Mouse (Mus musculus): ENCODE data around the gene Mettl7a3.
"Not testable (repeated sequence)": the region's sequence is repeated elsewhere in the genome, so short reads cannot be mapped to it uniquely, and the experiment has no call there.

Gene Mettl7a3

DNA sequence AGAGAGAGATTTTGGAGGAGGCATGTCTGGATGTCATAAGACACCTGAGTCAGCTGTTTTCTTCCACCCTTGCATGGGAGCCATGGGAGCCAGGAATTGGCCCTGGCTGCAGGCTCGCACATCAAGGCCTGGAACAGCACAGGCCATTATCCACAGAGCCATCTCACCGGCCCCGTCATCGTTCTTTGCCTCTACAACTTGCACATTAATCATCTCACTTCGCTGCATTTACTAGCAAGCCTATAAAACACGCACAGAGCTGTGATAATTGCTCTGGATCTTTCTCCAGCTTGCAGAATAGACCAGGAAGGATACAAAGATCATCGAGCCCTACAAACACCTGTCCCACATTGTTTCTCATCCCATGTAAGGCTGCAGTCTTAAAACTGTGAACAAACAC lies 4.0 kb upstream of the Mettl7a3 start:
- ATAC-seq (ENCODE audit: low TSS enrichment): no peak

GRCm38 (mm10) chr15:100332077-100332961 lies 2.4 kb upstream of the Mettl7a3 start:
- ATAC-seq (ENCODE audit: low TSS enrichment): peak; percentile 64

DNA sequence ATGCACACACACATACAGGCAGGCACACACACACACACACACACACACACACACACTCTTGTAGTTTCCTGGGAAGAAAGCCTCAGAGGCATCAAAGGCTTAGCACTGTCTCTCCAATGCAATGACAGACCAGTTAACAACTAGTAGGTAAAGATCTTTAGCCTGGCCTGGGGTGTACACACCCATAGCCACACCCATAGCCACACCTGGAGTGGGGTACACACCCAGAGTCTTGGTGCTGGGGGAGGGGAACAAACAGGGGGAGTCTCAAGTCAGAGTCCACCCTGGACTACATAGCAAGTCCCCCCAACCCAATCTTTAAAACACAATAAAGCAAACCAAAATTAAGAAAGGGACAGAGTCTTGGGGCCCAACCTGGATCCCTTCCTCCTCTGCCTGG lies 2.6 kb downstream of the Mettl7a3 start:
- ATAC-seq (ENCODE audit: low TSS enrichment): not testable (repeated sequence)

DNA sequence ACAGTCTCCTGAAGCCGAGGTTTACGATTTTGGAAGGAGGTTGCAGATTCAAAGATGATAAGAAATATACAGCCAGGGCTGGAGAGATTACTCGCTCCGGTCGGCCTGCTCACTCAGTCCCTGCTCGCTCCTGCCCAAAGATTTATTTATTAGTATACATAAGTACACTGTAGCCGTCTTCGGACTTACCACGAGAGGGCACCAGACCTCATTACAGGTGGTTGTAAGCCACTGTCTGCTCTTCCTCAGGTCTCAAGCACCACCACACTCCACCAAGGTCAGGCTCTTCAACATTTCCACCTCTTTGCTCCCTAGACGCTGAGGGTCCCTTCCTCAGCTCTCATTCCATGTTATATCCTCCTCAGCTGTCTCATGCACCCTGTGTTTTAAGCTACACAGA lies 3.1 kb downstream of the Mettl7a3 start:
- peak; percentile 55; the same call in 1 of the 2 replicates for ATAC-seq (ENCODE audit: low TSS enrichment)

- ATAC-seq (ENCODE audit: low TSS enrichment): not testable (repeated sequence)
Observed at GRCm38 (mm10) chr15:100341314-100341980, 6.7 kb downstream of the Mettl7a3 start.

DNA sequence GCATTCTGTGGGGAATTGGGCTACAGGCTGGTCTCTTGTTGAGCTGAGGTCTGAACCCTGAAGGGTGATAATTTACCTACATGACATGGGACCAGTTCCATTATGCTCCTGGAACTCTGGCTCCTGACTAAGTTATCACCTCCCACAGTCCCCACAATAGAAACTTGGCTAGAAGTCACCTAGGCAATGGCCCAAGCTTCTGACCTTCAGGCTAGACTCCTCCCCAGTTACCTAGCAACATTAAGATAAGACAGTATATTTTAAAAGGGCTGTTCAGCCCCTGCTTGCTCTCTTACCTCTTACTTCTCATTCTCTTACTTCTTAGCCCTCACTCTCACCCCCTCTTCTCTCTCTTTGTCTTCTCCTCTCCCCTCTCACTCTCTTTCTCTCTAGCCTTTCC lies 10.8 kb downstream of the Mettl7a3 start:
- no peak for ATAC-seq (ENCODE audit: low TSS enrichment)

GRCm38 (mm10) chr15:100346761-100347160 lies 12.0 kb downstream of the Mettl7a3 start:
- no peak for ATAC-seq (ENCODE audit: low TSS enrichment)

DNA sequence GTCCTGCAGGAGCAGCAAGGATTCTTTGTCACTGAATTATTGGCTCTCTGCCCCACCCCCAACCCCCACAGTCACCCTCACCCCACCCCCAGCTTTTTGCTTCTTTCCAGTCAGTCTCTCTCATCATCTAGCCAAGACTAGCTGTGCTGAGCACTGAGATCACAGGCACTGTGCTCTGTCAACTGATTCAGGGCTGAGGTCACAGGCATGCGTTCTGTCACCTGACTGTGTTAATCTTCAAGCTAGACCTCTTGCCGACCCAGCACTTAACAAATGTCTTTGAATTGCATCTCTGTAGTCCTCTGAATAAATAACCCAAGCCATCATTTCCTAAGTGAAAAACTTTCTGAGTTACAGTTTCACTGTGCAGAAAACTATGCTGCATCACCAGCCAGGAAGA lies 14.8 kb downstream of the Mettl7a3 start:
- ATAC-seq (ENCODE audit: low TSS enrichment): no peak

- ATAC-seq (ENCODE audit: low TSS enrichment): no peak
Observed at GRCm38 (mm10) chr15:100351501-100352060, 16.9 kb downstream of the Mettl7a3 start.

DNA sequence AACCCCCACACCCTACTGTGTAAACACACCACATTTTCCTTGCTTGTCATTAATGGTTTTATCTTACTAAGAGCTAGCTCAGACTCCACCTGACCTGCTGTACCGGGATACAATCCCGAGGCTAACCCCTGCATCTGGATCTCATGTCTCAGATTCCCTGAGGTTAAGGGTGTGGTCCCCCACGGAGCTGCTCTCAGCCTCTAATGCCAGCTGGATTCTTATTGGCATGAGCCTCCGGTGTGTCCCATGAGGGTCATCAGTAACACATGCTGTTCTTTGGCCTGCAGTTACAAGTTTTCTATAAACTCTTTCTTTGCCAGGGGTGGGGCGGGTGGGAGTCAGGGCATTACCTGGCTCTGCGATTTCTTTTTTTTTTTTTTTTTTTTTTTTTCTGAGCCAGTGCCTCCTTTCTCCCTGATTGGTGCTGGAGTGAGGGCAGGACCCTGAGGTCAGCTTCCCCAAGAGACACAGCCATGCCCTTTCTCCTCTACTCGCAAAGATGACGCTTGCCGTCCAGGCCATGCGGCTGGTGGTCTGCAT lies 18.1 kb downstream of the Mettl7a3 start, which contains the start of the genes Methig1 and Mettl7a2:
Gene Methig1, plus strand, starts transcription at position 439 of the 540 bp plus-strand sequence.
Gene Mettl7a2, plus strand, starts transcription at position 490 of the 540 bp plus-strand sequence.
- no peak for ATAC-seq (ENCODE audit: low TSS enrichment)

- not testable (repeated sequence) for ATAC-seq (ENCODE audit: low TSS enrichment)
Observed at GRCm38 (mm10) chr15:100353399-100353798, 18.7 kb downstream of the Mettl7a3 start.

- ATAC-seq (ENCODE audit: low TSS enrichment): no peak
Observed at GRCm38 (mm10) chr15:100355876-100356275, 21.1 kb downstream of the Mettl7a3 start.

DNA sequence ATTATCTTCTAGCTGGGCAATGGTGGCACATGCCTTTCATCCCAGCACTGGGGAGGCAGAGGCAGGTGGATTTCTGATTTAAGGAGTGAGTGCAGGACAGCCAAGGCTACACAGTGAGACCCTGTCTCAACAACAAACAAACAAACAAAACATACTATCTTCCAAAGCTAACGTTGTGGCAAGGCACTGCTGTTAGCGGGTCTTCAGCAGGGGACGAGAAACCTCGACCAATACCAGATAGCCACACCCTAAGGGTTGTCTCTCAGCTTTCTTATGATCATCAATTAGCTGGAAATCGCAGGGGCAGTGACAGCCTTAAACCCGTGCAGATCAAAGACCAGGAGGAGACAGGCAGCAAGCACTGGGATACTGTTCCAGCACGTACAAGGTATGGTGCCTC lies 29.5 kb downstream of the Mettl7a3 start, which contains the start of gene Higd1c:
Gene Higd1c, plus strand, starts transcription at position 301 of the 400 bp plus-strand sequence.
- ATAC-seq (ENCODE audit: low TSS enrichment): no peak

DNA sequence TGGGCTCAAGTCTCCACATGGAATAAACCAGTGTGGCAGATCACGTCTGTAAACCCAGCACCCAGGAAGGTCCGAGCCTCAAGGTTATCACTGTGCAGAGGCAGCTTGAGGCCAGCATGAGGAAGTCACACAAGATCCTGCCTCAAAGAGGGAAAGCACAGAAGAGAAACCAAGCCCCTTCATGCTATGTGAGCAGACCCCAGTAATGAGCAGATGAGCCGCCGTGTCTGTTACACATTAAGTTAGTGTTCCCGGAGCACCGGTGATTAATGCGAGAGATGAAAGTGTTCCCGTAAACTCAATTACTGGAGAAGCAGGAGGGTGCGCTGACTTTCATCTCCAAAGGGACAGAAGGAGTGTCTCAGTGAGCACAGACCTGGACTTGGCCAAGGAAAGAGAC lies 31.2 kb downstream of the Mettl7a3 start:
- ATAC-seq (ENCODE audit: low TSS enrichment): not testable (repeated sequence)

- no peak for ATAC-seq (ENCODE audit: low TSS enrichment)
Observed at GRCm38 (mm10) chr15:100367119-100367518, 32.4 kb downstream of the Mettl7a3 start.

DNA sequence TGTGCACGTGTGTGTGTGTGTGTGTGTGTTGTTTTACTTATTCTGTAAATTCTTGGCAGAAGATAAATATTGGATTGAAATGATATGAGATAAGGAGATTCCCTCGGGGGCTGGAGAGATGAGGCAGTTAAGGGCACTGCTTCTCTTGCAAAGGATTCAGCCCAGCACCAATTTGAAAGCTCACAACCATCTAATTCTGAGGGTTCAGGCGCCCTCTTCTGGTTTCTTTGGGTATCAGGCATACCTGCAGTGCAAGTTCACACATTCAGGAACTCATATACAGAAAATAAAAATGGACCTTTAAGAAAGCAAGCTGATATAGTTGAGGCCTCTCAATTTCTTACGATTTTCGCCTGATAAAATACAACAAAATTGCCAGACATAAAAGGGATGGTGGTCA lies 40.3 kb downstream of the Mettl7a3 start:
- ATAC-seq (ENCODE audit: low TSS enrichment): peak; percentile 65

DNA sequence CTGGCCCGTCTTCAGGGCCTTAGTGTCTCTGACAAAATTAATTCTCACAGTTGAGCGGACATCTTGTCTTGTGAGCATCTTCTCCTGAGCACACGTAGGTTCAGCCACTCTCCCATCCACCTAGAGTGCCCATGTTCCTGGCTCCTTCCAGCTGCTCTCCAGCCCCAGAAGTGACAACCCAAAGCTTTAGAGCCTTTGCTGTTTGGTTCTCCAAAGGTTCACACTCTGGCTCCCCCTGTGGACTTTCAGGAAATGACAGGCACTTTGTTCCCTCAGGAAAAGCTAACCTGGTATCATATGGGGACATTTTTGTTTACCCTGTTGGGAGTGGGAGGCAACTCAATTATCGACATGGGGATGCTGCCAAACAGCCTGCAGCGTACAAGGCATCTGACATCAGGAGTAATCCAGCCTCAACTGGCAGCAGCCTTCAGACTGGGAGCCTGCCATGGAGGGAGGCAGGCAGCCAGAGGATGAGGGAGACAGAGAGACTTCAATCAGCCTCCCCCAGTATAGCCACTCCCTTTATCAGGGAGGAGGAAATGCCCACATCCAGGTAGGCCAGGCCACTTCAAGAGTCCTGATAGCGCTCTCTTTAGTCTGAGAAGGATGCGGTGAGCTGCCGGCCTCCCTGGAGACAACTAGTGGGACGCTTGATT lies 43.2 kb downstream of the Mettl7a3 start:
- ATAC-seq (ENCODE audit: low TSS enrichment): peak; percentile 73; the same call in 1 of the 2 replicates

GRCm38 (mm10) chr15:100379658-100380057 lies 44.9 kb downstream of the Mettl7a3 start:
- no peak for ATAC-seq (ENCODE audit: low TSS enrichment)

- no peak for ATAC-seq (ENCODE audit: low TSS enrichment)
Observed at GRCm38 (mm10) chr15:100380104-100380503, 45.4 kb downstream of the Mettl7a3 start.

DNA sequence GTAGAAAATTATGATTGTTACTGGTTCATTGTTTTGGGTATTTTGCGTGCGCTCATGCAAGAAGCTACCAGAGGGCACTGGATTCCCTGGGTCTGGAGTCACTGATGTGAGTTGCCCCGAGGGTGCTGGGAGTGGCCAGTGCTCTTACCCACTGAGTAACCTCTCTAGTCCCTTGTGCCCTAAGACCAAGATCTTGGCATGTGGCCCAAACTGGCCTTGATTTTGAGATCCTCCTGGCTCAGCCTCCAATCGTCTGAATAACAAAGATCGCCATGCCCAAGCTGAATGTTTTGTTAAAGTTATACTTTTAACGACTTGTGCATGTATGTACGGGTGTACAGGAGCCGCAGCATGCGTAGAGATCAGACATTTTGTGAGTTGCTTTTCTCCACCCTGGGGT lies 51.0 kb downstream of the Mettl7a3 start:
- ATAC-seq (ENCODE audit: low TSS enrichment): no peak

DNA sequence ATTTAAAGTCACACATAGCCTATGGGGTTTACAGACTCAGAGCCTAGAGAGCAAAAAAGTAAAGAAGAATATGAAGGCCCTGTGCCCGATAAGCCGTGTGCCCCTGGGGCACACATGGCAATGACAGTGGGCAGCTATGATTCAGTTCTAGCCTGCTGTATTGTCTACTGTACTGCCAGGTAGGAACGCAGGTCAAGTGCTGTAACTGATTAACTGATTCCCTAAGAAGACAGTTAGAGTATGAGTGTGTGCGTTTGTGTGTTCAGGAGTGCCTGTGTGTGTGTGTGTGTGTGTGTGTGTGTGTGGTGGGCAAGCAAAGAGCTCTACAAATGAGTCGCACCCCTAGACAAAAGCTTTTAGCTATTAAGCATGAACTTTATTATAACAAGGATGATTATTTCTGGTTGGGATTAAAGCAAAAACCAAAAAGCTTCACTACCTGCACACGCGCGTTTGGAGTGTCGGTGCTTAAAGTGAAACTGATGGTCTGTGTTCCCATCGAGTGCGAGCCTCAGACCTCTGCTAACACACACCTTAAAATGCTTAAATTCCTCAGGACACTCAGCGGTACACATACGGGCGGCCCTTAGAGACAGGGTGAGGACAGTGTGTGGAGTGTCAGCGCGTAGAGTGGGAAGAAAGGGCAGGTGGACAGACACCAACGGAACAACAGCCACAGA lies 53.0 kb downstream of the Mettl7a3 start:
- no peak for ATAC-seq (ENCODE audit: low TSS enrichment)
